ENCODE assay signal across 17 mouse cellular contexts in genomic region chr2:49712336-49712887, GRCm38 (mm10).
A peak's percentile ranks its signal among the peaks of the same experiment; 100 is the strongest.
DNase-seq lines count a peak whose midpoint lies in the region; ATAC-seq and TF ChIP-seq lines count a peak whose summit lies in the region.
"Had no signal": no experiment of that assay in that cellular context is flagged by ENCODE, and none has a peak within 500 bp of the region (broad histone marks: within the 10 kb centered on the region; RNA-seq: fewer than 3 reads in every experiment).

No protein-coding gene starts in this region.

- H3K9ac ChIP-seq in intestine, postnatal 0 days (ENCODE audit: low read depth, low read length), result no peak overlapping the region
- H3K9ac ChIP-seq in intestine, embryonic 15.5 days, result no peak overlapping the region
- no peak overlapping the region for H3K9ac ChIP-seq in liver, embryonic 12.5 days
- H3K9ac ChIP-seq: embryonic facial prominence, embryonic 15.5 days; heart, embryonic 12.5 days; lung, embryonic 15.5 days; neural tube, embryonic 13.5 days had no signal

- H3K27me3 ChIP-seq in intestine, postnatal 0 days (replicated peaks; ENCODE audit: control insufficient read depth, insufficient read depth, low read length), result no peaks in the 10 kb centered on the region
- no peaks in the 10 kb centered on the region for H3K27me3 ChIP-seq in intestine, embryonic 15.5 days (replicated peaks)
- H3K27me3 ChIP-seq in liver, embryonic 12.5 days (replicated peaks), result no peaks in the 10 kb centered on the region
- H3K27me3 ChIP-seq: embryonic facial prominence, embryonic 15.5 days; forebrain, embryonic 13.5 days; heart, embryonic 12.5 days; lung, embryonic 15.5 days; neural tube, embryonic 13.5 days had no signal

- no peaks in the 10 kb centered on the region for H3K4me1 ChIP-seq in intestine, postnatal 0 days (replicated peaks; ENCODE audit: control insufficient read depth, insufficient read depth, low read length)
- no peaks in the 10 kb centered on the region for H3K4me1 ChIP-seq in intestine, embryonic 15.5 days (replicated peaks)
- no peaks in the 10 kb centered on the region for H3K4me1 ChIP-seq in liver, embryonic 12.5 days
- H3K4me1 ChIP-seq: embryonic facial prominence, embryonic 15.5 days; heart, embryonic 12.5 days; lung, embryonic 15.5 days had no signal

- DNase-seq in cerebellum, adult 9-10 months, result peak; percentile 64
- DNase-seq in cerebellum, postnatal 4 days (ENCODE audit: low spot score in 2 of 2), result no peak
- DNase-seq in 3T3-L1 (ENCODE audit: low read depth, low spot score), result peak; percentile 52
- peak; percentile 39 to 40 for DNase-seq in cerebellum, postnatal 10 days
- DNase-seq in frontal cortex, postnatal 14 days (ENCODE audit: low spot score in 2 of 2), result no peak
- DNase-seq: gastrocnemius, postnatal 10 days; kidney, adult 9 months; thymus, postnatal 14 days had no signal

- H3K36me3 ChIP-seq in intestine, postnatal 0 days (ENCODE audit: control insufficient read depth, insufficient read depth), result no peaks in the 10 kb centered on the region
- no peaks in the 10 kb centered on the region for H3K36me3 ChIP-seq in intestine, embryonic 15.5 days
- no peaks in the 10 kb centered on the region for H3K36me3 ChIP-seq in liver, embryonic 12.5 days
- H3K36me3 ChIP-seq: embryonic facial prominence, embryonic 15.5 days; heart, embryonic 12.5 days; lung, embryonic 15.5 days had no signal

- 69% methylated on average over 7 of the region's 7 CpGs for WGBS in intestine, postnatal 0 days
- 69% methylated on average over 7 of the region's 7 CpGs for WGBS in intestine, embryonic 15.5 days
- WGBS in liver, embryonic 12.5 days (ENCODE audit: insufficient replicate concordance), result 60% methylated on average over 7 of the region's 7 CpGs

- H3K4me3 ChIP-seq in intestine, postnatal 0 days (ENCODE audit: low read depth, low read length), result no peak overlapping the region
- H3K4me3 ChIP-seq in intestine, embryonic 15.5 days (replicated peaks), result no peak overlapping the region
- no peak overlapping the region for H3K4me3 ChIP-seq in liver, embryonic 12.5 days
- H3K4me3 ChIP-seq: embryonic facial prominence, embryonic 15.5 days; forebrain, embryonic 13.5 days; heart, embryonic 12.5 days; lung, embryonic 15.5 days; neural tube, embryonic 13.5 days had no signal

- no peaks in the 10 kb centered on the region for H3K9me3 ChIP-seq in intestine, postnatal 0 days (ENCODE audit: control insufficient read depth)
- H3K9me3 ChIP-seq in intestine, embryonic 15.5 days, result no peaks in the 10 kb centered on the region
- no peaks in the 10 kb centered on the region for H3K9me3 ChIP-seq in liver, embryonic 12.5 days (replicated peaks)
- H3K9me3 ChIP-seq: embryonic facial prominence, embryonic 15.5 days; forebrain, embryonic 13.5 days; heart, embryonic 12.5 days; lung, embryonic 15.5 days; neural tube, embryonic 13.5 days had no signal

- no peak for ATAC-seq in intestine, postnatal 0 days
- no peak for ATAC-seq in intestine, embryonic 15.5 days
- ATAC-seq in liver, embryonic 12.5 days, result no peak
- ATAC-seq: activated CD4-positive, CD25-positive, alpha-beta regulatory T cell, adult 4 months; forebrain, embryonic 13.5 days had no signal

- TF ChIP-seq CTCF in intestine, postnatal 0 days (IDR thresholded peaks at IDR 0.05; ENCODE audit: low read depth), result peak; percentile 35

- no peak overlapping the region for H3K4me2 ChIP-seq in intestine, postnatal 0 days (replicated peaks; ENCODE audit: low read depth)
- H3K4me2 ChIP-seq in intestine, embryonic 15.5 days (replicated peaks), result no peak overlapping the region
- H3K4me2 ChIP-seq in liver, embryonic 12.5 days, result no peak overlapping the region
- H3K4me2 ChIP-seq: embryonic facial prominence, embryonic 15.5 days; forebrain, embryonic 13.5 days; heart, embryonic 12.5 days; lung, embryonic 15.5 days; neural tube, embryonic 13.5 days had no signal

- H3K27ac ChIP-seq in intestine, postnatal 0 days (ENCODE audit: low read depth, low read length), result no peak overlapping the region
- H3K27ac ChIP-seq in intestine, embryonic 15.5 days, result no peak overlapping the region
- no peak overlapping the region for H3K27ac ChIP-seq in liver, embryonic 12.5 days
- H3K27ac ChIP-seq: embryonic facial prominence, embryonic 15.5 days; forebrain, embryonic 13.5 days; lung, embryonic 15.5 days; neural tube, embryonic 13.5 days had no signal

Comparison
In these comparisons a context has a peak if more than half of its experiments do, and no peak if none do; other contexts are left out.
1. DNase-seq: peak in cerebellum, adult 9-10 months (single experiment), 3T3-L1 (single experiment) and cerebellum, postnatal 10 days (2 of 2); none in cerebellum, postnatal 4 days (0 of 2) and frontal cortex, postnatal 14 days (0 of 2).